Mouse (Mus musculus): ENCODE measurements at regions not wholly inside any gene's neighbourhood (a gene's known extent, or its start where the extent isn't known, plus 50 kb on each side); places are given as distances from the start of the nearest gene placed in this dataset.

- TF ChIP-seq CTCF (IDR thresholded peaks at IDR 0.05; ENCODE audit: low read depth, low read length) (no peak), EP300 (IDR thresholded peaks at IDR 0.05; ENCODE audit: insufficient read depth, low read depth, low read length) (no peak)
Measured at GRCm38 (mm10) chr2:48322278-48322677, 491.6 kb upstream of the Acvr2a start.

All from ES-Bruce4 (cell line).